Mouse (Mus musculus) liver, adult 2 months (tissue): ENCODE data around the gene Map1b. TPM values are rescaled to one million over a fixed set of nuclear protein-coding genes. Genes with fewer than 3 reads are reported as not detected.

ENCODE experiments used
- DNase-seq: peaks from one replicate; pipeline ENCODE4 v3.0.0-alpha.2; 2011; ENCODE audit warnings: low read depth, low spot score; ENCODE audit errors: extremely low read depth
- H3K27ac ChIP-seq: fragments of 200-500 bp; replicated peaks from 2 replicates; pipeline ENCODE4 v1.5.1; 2012; ENCODE audit warnings: low read depth, mild to moderate bottlenecking, control low read depth, inconsistent platforms, low read length; ENCODE audit not compliant: insufficient read depth
- H3K27me3 ChIP-seq: fragments of 200-500 bp; 2 replicates; pipeline ENCODE4 v1.6.1; 2012; ENCODE audit warnings: mild to moderate bottlenecking, moderate library complexity, low read length, inconsistent platforms; ENCODE audit not compliant: control insufficient read depth, insufficient read depth
- H3K36me3 ChIP-seq: fragments of 200-500 bp; 2 replicates; pipeline ENCODE4 v1.6.1; 2012; ENCODE audit warnings: low read length, inconsistent platforms; ENCODE audit not compliant: control insufficient read depth, insufficient read depth
- H3K4me1 ChIP-seq: fragments of 200-500 bp; 2 replicates; pipeline ENCODE4 v1.6.1; 2011; ENCODE audit warnings: low read length; ENCODE audit not compliant: control insufficient read depth, insufficient read depth
- H3K4me3 ChIP-seq: fragments of 200-500 bp; 2 replicates; pipeline ENCODE4 v1.5.1; 2011; ENCODE audit warnings: low read depth, mild to moderate bottlenecking, control low read depth, low read length, moderate library complexity; ENCODE audit not compliant: insufficient read depth
- H3K79me2 ChIP-seq: fragments of 200-500 bp; 2 replicates; pipeline ENCODE4 v1.6.1; 2012; ENCODE audit warnings: inconsistent platforms, mild to moderate bottlenecking, low read length, moderate library complexity; ENCODE audit not compliant: control insufficient read depth, insufficient read depth
- H3K9ac ChIP-seq: fragments of 200-500 bp; 2 replicates; pipeline ENCODE4 v1.6.1; 2012; ENCODE audit warnings: low read depth, mild to moderate bottlenecking, control low read depth, inconsistent platforms, low read length
- CTCF ChIP-seq: fragments of 200-500 bp; IDR thresholded peaks from 2 replicates; pipeline ENCODE4 v1.5.1; 2011; ENCODE audit warnings: low read depth, low read length, control low read depth
- POLR2A ChIP-seq: fragments of 200-500 bp; IDR thresholded peaks from 2 replicates; pipeline ENCODE4 v1.6.1; 2011; ENCODE audit warnings: low read length, control low read depth; ENCODE audit not compliant: insufficient read depth; ENCODE audit errors: extremely low read depth
- WGBS: fragments of 180-500 bp; shearing (Covaris S2); methylation state at CpG from one replicate; pipeline ENCODE4 v1.1.7; 2018; 5-methylcytosine and 5-hydroxymethylcytosine counted together
- polyA plus RNA-seq: library from polyadenylated mRNA; depleted of rRNA; stranded (reverse); fragments of >200 nt; gene quantifications from 2 replicates; pipeline ENCODE4 v1.2.3, GENCODE M21; 2012
- total RNA-seq: library from RNA; depleted of rRNA; stranded (reverse); fragments of >200 nt; gene quantifications from 2 replicates; pipeline ENCODE4 v1.2.3, GENCODE M21; 2014

The Map1b gene
- total and polyA plus RNA-seq, 2 experiments: 0.09 to 0.18 TPM

GRCm38 (mm10) chr13:99539288-99539687, 22.9 kb upstream of the Map1b start:
- WGBS: 45% methylated on average over 5 of the region's 5 CpGs
- DNase-seq: no peak
- no peak overlapping the region for H3K27ac ChIP-seq
- H3K79me2 ChIP-seq: no peaks in the 10 kb centered on the region
- H3K27me3 ChIP-seq: no peaks in the 10 kb centered on the region
- H3K36me3 ChIP-seq: no peaks in the 10 kb centered on the region
- H3K4me1 ChIP-seq: no peaks in the 10 kb centered on the region
- no peak overlapping the region for H3K9ac ChIP-seq
- H3K4me3 ChIP-seq: no peak overlapping the region
- no peak for TF ChIP-seq POLR2A
- TF ChIP-seq CTCF: no peak

GRCm38 (mm10) chr13:99538851-99539250, 22.5 kb upstream of the Map1b start:
- Histone ChIP-seq H3K4me3 (no peak overlapping the region), H3K27me3 (no peaks in the 10 kb centered on the region), H3K79me2 (no peaks in the 10 kb centered on the region), H3K4me1 (no peaks in the 10 kb centered on the region), H3K36me3 (no peaks in the 10 kb centered on the region), H3K9ac (no peak overlapping the region), H3K27ac (no peak overlapping the region)
- no peak for DNase-seq
- 90% methylated on average over 11 of the region's 11 CpGs for WGBS
- TF ChIP-seq POLR2A (no peak), CTCF (no peak)

GRCm38 (mm10) chr13:99537908-99538513, 21.7 kb upstream of the Map1b start:
- no peak for DNase-seq
- H3K4me1 ChIP-seq: no peaks in the 10 kb centered on the region
- H3K36me3 ChIP-seq: no peaks in the 10 kb centered on the region
- no peak overlapping the region for H3K4me3 ChIP-seq
- WGBS: 44% methylated on average over 8 of the region's 8 CpGs
- TF ChIP-seq CTCF: no peak
- no peak for TF ChIP-seq POLR2A
- H3K79me2 ChIP-seq: no peaks in the 10 kb centered on the region
- no peaks in the 10 kb centered on the region for H3K27me3 ChIP-seq
- H3K9ac ChIP-seq: no peak overlapping the region
- H3K27ac ChIP-seq: no peak overlapping the region

GRCm38 (mm10) chr13:99528456-99528855, 12.1 kb upstream of the Map1b start:
- WGBS: 76% methylated on average over 4 of the region's 4 CpGs
- TF ChIP-seq POLR2A (no peak), CTCF (no peak)

GRCm38 (mm10) chr13:99527936-99528335, 11.6 kb upstream of the Map1b start:
- no peak overlapping the region for H3K9ac ChIP-seq

More at GRCm38 (mm10) chr13:99528456-99528855, 12.1 kb upstream of the Map1b start:
- no peak overlapping the region for H3K27ac ChIP-seq
- H3K79me2 ChIP-seq: no peaks in the 10 kb centered on the region
- H3K36me3 ChIP-seq: no peaks in the 10 kb centered on the region
- no peak overlapping the region for H3K4me3 ChIP-seq
- no peak overlapping the region for H3K9ac ChIP-seq
- no peaks in the 10 kb centered on the region for H3K4me1 ChIP-seq
- DNase-seq: no peak
- no peaks in the 10 kb centered on the region for H3K27me3 ChIP-seq

GRCm38 (mm10) chr13:99525491-99525890, 9.2 kb upstream of the Map1b start:
- Histone ChIP-seq H3K79me2 (no peaks in the 10 kb centered on the region), H3K27ac (no peak overlapping the region), H3K9ac (no peak overlapping the region), H3K4me3 (no peak overlapping the region), H3K36me3 (no peaks in the 10 kb centered on the region), H3K4me1 (no peaks in the 10 kb centered on the region), H3K27me3 (no peaks in the 10 kb centered on the region)
- 66% methylated on average over 8 of the region's 8 CpGs for WGBS
- no peak for DNase-seq
- TF ChIP-seq POLR2A: no peak
- TF ChIP-seq CTCF: no peak

More at GRCm38 (mm10) chr13:99527936-99528335, 11.6 kb upstream of the Map1b start:
- H3K36me3 ChIP-seq: no peaks in the 10 kb centered on the region
- no peaks in the 10 kb centered on the region for H3K4me1 ChIP-seq
- no peak for TF ChIP-seq CTCF
- TF ChIP-seq POLR2A: no peak
- no peak for DNase-seq
- no peak overlapping the region for H3K27ac ChIP-seq
- H3K4me3 ChIP-seq: no peak overlapping the region
- H3K79me2 ChIP-seq: no peaks in the 10 kb centered on the region
- no peaks in the 10 kb centered on the region for H3K27me3 ChIP-seq
